Mouse (Mus musculus): Measurements from ENCODE around the gene Umodl1. TPM values are rescaled to one million over a fixed set of nuclear protein-coding genes. Genes with fewer than 3 reads are reported as not detected.

Umodl1 gene
- under 1 TPM; 0.20 to 0.57 (median 0.32) TPM for total RNA-seq (2022)

GRCm38 (mm10) chr17:30954340-30954739 lies at the start of gene Umodl1:
Gene Umodl1 (plus strand): TSS chr17:30954640.
- DNase-seq (ENCODE audit: low spot score in 2 of 2): no peak

DNA sequence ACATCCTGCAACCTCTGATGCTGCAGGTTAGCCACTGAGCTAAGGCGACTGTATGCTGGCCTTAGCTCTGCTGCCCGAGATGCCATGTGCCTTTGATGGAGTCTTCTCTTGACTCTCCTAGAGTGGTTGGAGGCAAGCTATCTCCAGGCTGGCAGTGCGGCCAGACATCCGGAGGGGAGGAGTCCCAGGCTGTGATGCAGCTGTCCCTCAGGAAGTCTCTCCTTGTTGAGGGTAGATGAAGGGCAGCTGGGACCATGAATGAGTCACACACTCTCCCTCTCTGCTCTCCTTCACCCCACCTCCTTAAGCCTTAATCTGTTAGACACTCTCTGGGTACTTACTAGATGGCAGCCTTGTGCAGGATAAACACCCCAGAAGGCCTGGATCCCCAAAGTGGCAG lies 46.9 kb upstream of the Umodl1 start:
- no peak for DNase-seq (ENCODE audit: low spot score in 2 of 2)

- DNase-seq (ENCODE audit: low spot score in 2 of 2): no peak
Observed at GRCm38 (mm10) chr17:30910866-30911731, 43.3 kb upstream of the Umodl1 start.

GRCm38 (mm10) chr17:30911732-30912088 lies 42.7 kb upstream of the Umodl1 start:
- no peak for DNase-seq (ENCODE audit: low spot score in 2 of 2)

DNA sequence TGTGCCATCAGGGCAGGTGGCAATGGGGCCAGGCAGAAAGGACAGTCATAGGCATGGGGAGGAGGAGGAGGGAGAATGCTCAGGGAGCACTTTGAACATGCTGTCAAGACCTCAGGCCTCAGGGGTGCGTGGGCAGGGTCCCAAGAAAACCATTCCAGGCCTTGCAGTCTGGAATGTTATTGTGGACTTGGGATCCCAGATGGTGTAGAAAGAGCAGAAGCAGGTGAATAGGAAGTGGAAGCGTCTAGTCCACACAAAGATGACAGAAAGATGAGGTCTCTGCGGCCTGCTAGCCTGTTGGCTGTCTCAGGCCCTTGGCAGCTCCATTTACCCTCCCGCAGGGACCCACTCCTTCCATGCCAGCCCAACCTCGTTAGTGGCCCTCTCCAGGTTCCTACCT lies 41.9 kb upstream of the Umodl1 start:
- no peak for DNase-seq (ENCODE audit: low spot score in 2 of 2)

GRCm38 (mm10) chr17:30914264-30914663 lies 40.2 kb upstream of the Umodl1 start:
- DNase-seq (ENCODE audit: low spot score in 2 of 2): no peak

GRCm38 (mm10) chr17:30923566-30923965 lies 30.9 kb upstream of the Umodl1 start:
- no peak for DNase-seq (ENCODE audit: low spot score in 2 of 2)

DNA sequence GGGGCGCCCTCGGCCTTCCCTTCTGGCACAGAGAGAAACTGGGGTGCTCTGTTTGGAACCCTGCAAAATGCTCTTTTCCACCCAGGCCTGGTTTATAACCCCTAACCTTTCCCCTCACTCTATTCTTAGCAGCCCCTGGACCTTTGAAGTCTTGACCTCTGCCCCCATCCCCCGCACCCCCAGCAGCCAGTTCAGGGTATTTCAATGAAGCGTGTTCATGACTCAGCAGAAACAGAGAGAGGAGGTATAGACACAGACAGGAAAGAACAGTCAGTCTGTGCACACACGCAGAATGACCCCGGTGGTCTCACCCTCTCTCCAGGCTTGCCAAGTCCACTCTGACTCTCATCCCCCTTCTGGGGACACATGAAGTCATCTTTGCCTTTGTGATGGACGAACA lies 23.6 kb upstream of the Umodl1 start:
- DNase-seq (ENCODE audit: low spot score in 2 of 2): no peak

- DNase-seq (ENCODE audit: low spot score in 2 of 2): no peak
Observed at GRCm38 (mm10) chr17:30932836-30933235, 21.6 kb upstream of the Umodl1 start.

GRCm38 (mm10) chr17:30935301-30935700 lies 19.1 kb upstream of the Umodl1 start:
- DNase-seq (ENCODE audit: low spot score in 2 of 2): no peak

- no peak for DNase-seq (ENCODE audit: low spot score in 2 of 2)
Observed at GRCm38 (mm10) chr17:30938554-30938953, 15.9 kb upstream of the Umodl1 start.

DNA sequence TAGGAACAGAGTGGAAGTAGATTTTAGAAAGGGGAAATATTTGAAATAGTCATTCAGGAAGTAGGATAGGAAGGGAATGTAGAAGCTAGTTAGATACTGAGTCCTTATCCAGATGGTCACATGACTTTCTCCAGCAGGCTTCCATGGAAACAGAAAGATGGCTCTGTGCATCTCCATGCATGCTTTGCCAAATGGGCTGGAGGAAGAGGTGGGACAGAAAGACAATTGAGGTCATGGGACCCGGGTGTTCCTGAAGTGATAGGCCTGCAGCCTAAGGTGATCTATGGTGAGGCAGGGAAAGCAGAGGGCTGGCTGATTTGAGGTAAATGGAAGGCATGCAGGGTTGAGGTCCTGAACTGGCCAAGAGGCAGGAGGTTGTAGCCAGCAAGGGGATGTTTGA lies 6.1 kb upstream of the Umodl1 start:
- no peak for DNase-seq (ENCODE audit: low spot score in 2 of 2)

DNA sequence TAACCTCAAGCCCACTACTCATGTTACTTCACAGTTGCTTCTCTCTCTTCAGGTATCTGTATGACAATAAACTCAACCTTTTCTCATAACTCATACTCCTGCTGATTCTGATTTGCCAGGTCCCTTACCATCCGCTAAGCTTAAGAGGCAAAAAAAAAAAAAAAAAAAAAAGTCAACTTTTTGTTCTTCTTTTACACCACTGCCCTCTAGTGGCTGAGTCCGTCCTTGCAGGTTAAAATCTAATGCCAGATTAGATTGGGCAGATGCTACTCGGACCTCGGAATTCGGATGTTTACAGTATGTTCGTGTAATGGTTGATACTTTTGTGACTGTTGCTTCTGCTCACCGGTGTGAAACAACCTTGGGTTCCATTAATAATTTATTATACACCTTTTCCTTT lies 3.7 kb upstream of the Umodl1 start:
- peak; percentile 15 to 56 for DNase-seq (ENCODE audit: low spot score in 2 of 2)

DNA sequence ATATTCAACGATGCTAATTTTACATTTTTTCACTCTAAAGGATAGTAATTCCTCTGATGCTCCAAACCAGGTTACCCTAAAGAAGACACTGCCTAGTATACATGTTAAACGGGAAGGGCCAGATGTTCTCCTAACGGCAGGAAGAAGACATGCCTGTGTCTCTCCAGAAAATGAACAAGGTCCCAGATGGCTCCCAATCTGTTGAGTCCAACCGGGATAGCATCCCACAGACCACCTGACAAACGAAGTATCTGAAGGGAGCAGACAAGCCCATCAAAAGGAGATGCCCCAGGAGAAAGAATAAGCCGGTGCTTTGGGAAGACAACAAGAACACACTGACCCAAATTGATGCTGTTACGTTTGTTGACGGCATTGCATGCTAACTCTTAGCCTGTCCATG lies 2.8 kb upstream of the Umodl1 start:
- no peak for DNase-seq (ENCODE audit: low spot score in 2 of 2)

DNA sequence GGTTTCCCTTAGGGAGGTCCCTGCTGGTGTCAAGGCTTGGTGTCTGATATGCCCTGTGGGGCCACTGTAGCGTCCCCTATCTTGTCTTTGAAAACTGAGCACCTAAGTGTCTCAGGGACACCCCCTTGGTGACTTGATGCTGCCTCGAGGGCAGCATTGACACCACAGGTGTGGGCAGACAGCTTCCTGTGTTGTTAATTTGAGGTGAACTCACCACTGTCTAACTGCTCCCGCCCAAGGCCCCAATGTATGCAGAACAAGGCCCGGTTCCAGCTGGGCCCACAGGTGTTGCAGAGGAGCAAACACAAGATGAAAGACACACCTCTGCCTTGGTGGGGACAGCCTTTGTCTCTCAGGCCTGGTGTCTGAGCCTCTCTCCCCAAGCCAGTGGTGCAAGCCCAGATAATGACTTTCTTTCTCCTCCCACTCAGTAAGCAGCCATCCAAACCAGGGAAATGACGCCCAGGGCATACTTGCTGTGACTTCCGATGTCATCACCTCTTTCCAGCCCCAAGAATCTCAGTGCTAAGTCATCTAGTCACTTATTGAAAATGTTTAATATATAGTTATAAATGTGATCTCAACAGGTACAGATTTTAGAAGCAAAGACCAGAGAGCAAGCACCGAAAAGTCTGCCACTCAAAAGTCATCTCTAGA lies 7.6 kb downstream of the Umodl1 start:
- DNase-seq (ENCODE audit: low spot score in 2 of 2): no peak

DNA sequence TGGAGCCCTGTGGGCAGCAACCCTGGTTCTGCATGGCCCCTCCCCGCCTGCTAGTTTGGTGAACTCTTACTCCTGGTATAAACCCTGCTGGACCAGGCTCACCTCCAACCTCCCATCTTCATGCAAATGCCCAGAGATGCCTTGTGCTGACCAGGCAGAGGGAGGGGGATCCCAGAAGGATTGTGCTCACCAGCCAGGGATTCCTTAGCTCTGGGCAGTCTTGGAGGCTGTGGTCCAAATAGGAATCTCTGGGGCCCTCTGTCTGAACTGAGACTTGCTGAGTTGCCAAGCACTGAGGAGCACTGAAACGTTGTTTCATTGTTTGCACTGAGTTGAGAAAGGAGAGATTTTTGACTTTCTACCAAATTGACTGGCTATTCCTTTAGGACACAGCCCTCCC lies 8.4 kb downstream of the Umodl1 start:
- no peak for DNase-seq (ENCODE audit: low spot score in 2 of 2)

- DNase-seq (ENCODE audit: low spot score in 2 of 2): no peak
Observed at GRCm38 (mm10) chr17:30969983-30970382, 15.5 kb downstream of the Umodl1 start.

GRCm38 (mm10) chr17:30971877-30972276 lies 17.4 kb downstream of the Umodl1 start:
- peak in 1 of 2 experiments; percentile 78 for DNase-seq (ENCODE audit: low spot score in 2 of 2)

DNA sequence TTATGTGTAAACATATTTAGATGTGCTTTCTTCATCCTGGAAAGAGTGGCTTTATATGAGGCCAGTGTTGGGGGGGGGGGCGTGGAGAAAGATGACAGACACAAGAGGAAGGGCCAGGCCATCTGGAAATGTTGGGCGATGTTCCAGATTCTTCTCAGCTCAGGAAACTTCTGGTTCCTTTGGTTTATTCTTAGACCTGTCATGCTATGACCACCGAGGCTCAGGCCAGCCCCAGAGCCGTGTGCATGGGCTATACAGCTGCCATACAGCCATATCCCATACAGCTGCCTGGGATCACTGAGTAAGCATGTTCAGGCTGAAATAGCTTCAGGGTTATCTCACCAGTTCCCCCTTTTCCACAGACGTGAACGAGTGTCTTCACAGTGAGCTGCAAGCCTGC lies 18.9 kb downstream of the Umodl1 start:
- peak in 1 of 2 experiments; percentile 17 for DNase-seq (ENCODE audit: low spot score in 2 of 2)

DNA sequence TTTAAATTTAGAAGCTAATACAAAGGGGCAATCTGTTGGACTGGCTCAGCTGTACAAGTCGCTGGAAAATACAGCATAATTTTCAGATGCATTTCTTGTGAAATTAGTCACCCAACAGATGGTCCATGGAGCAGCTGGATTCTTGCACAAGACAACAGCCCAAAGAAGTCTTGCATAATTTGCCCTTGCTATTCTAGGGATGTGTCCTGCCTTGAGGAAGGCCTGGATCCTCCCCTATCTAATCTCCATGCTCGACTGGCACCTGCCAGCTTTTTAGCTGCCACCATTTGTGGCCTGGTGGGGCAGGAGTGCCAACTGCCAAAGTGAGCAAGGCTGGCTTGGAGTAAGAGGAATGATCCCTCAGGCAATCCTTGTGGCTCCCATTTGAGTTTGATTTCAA lies 22.9 kb downstream of the Umodl1 start:
- peak in 1 of 2 experiments; percentile 23 for DNase-seq (ENCODE audit: low spot score in 2 of 2)

- DNase-seq (ENCODE audit: low spot score in 2 of 2): no peak
Observed at GRCm38 (mm10) chr17:30978556-30978955, 24.1 kb downstream of the Umodl1 start.

DNA sequence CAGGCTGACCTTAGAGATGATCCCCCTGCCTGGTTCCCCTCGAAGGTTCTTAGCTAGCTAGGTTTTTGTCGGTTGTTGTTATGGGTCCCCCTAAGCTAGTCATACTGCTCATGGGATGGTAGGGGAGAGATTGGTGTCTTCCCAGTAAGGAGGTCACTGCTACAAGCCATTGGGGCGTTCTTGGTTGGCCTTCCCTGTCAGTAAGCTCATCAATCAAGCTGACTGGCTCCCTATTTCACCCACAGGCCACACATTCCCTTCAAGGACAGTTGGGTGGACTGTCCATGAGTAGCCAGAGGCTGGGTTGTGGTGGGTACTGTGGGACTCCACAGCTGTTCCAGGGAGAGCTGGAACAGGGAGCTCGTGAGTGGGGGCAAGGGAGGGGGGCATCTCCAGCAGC lies 29.1 kb downstream of the Umodl1 start:
- DNase-seq (ENCODE audit: low spot score in 2 of 2): no peak

GRCm38 (mm10) chr17:30990254-30990653 lies 35.8 kb downstream of the Umodl1 start:
- no peak for DNase-seq (ENCODE audit: low spot score in 2 of 2)
